Mouse (Mus musculus) activated CD4-positive, CD25-positive, alpha-beta regulatory T cell (primary cell): Measurements from ENCODE around the gene Cd180. TPM values are rescaled to one million over a fixed set of nuclear protein-coding genes. Genes with fewer than 3 reads are reported as not detected.

Source experiments
- polyA plus RNA-seq, 2 experiments: library from polyadenylated mRNA; unstranded; fragments of 100-300 nt; shearing (Covaris generic); gene quantifications; one replicate each; pipeline ENCODE4 v1.2.1; 2017

The Cd180 gene
- under 1 TPM; 0.37 to 0.81 TPM for polyA plus RNA-seq

GRCm38 (mm10) chr13:102693341-102693801 lies at the start of gene Cd180:
Gene Cd180, plus strand, starts transcription at chr13:102693558.

